Mouse (Mus musculus) lung, embryonic 16.5 days (tissue): ENCODE measurements at regions not wholly inside any gene's neighbourhood (a gene's known extent, or its start where the extent isn't known, plus 50 kb on each side); places are given as distances from the start of the nearest gene placed in this dataset.

Experiments
- ATAC-seq: fragments of 200-750 bp; cut with Nextera tagmentation; 2 replicates; pipeline ENCODE4 v1.8.0; 2017; ENCODE audit warnings: low read depth, mild to moderate bottlenecking, moderate library complexity
- H3K27ac ChIP-seq: fragments of 300-500 bp; sonication (generic); 2 replicates; pipeline ENCODE4 v1.5.1; 2014; ENCODE audit warnings: mild to moderate bottlenecking, control low read depth, low read length
- H3K27me3 ChIP-seq: fragments of 300-500 bp; sonication (generic); 2 replicates; pipeline ENCODE4 v1.6.1; 2014; ENCODE audit warnings: low read depth, low read length, mixed read lengths; ENCODE audit not compliant: control insufficient read depth, insufficient read depth
- H3K36me3 ChIP-seq: fragments of 300-500 bp; sonication (generic); 2 replicates; pipeline ENCODE4 v1.6.1; 2014; ENCODE audit warnings: low read length; ENCODE audit not compliant: control insufficient read depth, insufficient read depth
- H3K4me1 ChIP-seq: fragments of 300-500 bp; sonication (generic); replicated peaks from 2 replicates; pipeline ENCODE4 v1.6.1; 2014; ENCODE audit warnings: low read length, mixed read lengths; ENCODE audit not compliant: control insufficient read depth, insufficient read depth
- H3K4me2 ChIP-seq: fragments of 300-500 bp; sonication (generic); 2 replicates; pipeline ENCODE4 v1.6.1; 2014; ENCODE audit warnings: low read depth, low read length, control low read depth
- H3K4me3 ChIP-seq: fragments of 300-500 bp; sonication (generic); 2 replicates; pipeline ENCODE4 v1.5.1; 2014; ENCODE audit warnings: mild to moderate bottlenecking, low read length, control low read depth
- H3K9ac ChIP-seq: fragments of 300-500 bp; sonication (generic); 2 replicates; pipeline ENCODE4 v1.6.1; 2014; ENCODE audit warnings: low read length, control low read depth
- H3K9me3 ChIP-seq: fragments of 300-500 bp; sonication (generic); 2 replicates; pipeline ENCODE4 v1.6.1; 2016; ENCODE audit warnings: low read length; ENCODE audit not compliant: control insufficient read depth
- WGBS: fragments of 180-500 bp; shearing (Covaris S2); extraction: QIAGEN DNeasy Blood & Tissue Kit; methylation state at CpG from one replicate; pipeline ENCODE4 v1.1.7; 2014; 5-methylcytosine and 5-hydroxymethylcytosine counted together

DNA sequence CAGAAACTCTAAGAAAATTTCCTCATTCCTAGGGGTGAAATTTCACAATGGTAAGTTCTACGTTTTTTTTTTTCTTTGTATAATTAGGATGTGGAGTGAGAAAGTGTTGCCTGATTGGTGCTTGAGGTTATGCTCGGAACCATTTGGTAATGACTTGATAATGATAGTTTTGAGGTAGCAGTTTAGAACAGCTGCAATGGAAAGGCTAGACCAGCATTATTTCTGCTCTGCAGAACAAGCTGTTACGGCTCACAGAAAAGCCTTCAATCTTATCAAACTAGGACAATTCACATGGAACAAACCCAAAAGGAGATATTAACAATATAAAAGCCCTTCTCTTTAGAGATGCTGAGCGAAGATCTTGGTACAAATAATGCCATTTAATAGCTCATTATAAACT lies 908.6 kb downstream of the Kcnt2 start:
- ATAC-seq, result no peak
- Histone ChIP-seq H3K4me3 (no peak overlapping the region), H3K27me3 (no peaks in the 10 kb centered on the region), H3K27ac (no peak overlapping the region), H3K4me2 (no peak overlapping the region), H3K4me1 (no peaks in the 10 kb centered on the region), H3K9ac (no peak overlapping the region), H3K36me3 (no peaks in the 10 kb centered on the region), H3K9me3 (no peaks in the 10 kb centered on the region)
- WGBS, result 47% methylated on average over 4 of the region's 4 CpGs

DNA sequence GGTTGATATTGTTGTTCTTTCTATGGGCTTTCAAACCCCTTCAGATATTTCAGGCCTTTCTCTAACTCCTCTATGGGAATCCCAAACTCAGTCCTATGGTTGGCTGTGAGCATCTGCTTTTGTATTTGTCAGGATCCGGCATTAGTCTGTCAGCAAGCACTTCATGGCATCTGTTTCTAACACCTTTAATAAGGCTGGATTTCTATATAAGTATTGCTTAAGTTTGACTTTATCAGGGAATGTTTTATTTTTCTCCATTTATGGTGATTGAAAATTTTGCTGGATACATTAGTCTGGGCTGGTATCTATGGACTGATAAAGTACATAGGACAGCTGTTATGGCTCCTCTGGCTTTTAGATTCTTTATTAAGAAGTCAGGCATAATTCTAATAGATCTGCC lies 915.8 kb downstream of the Kcnt2 start:
- H3K9me3 ChIP-seq, result no peaks in the 10 kb centered on the region
- no peaks in the 10 kb centered on the region for H3K27me3 ChIP-seq
- no peaks in the 10 kb centered on the region for H3K4me1 ChIP-seq
- 62% methylated on average over 1 of the region's 1 CpGs for WGBS
- peak overlapping the region; percentile 71 for H3K27ac ChIP-seq
- H3K36me3 ChIP-seq, result no peaks in the 10 kb centered on the region
- no peak overlapping the region for H3K4me3 ChIP-seq
- no peak overlapping the region for H3K4me2 ChIP-seq
- no peak overlapping the region for H3K9ac ChIP-seq
- ATAC-seq, result peak; percentile 96
